Mouse (Mus musculus) neural tube, embryonic 14.5 days (tissue): Measurements from ENCODE around the gene Hnrnpdl. TPM values are rescaled to one million over a fixed set of nuclear protein-coding genes. Genes with fewer than 3 reads are reported as not detected.

Experiments
- ATAC-seq: fragments of 200-750 bp; cut with Nextera tagmentation; 2 replicates; pipeline ENCODE4 v1.8.0; 2017; ENCODE audit warnings: low read depth, mild to moderate bottlenecking, moderate TSS enrichment, moderate library complexity
- H3K27ac ChIP-seq: fragments of 300-500 bp; sonication (generic); 2 replicates; pipeline ENCODE4 v1.5.1; 2014; ENCODE audit warnings: low read depth, mild to moderate bottlenecking, control low read depth, low read length, moderate library complexity, mixed read lengths
- H3K27me3 ChIP-seq: fragments of 300-500 bp; sonication (generic); 2 replicates; pipeline ENCODE4 v1.6.1; 2014; ENCODE audit warnings: low read length; ENCODE audit not compliant: control insufficient read depth, insufficient read depth
- H3K36me3 ChIP-seq: fragments of 300-500 bp; sonication (generic); 2 replicates; pipeline ENCODE4 v1.6.1; 2014; ENCODE audit warnings: low read length, mixed read lengths; ENCODE audit not compliant: control insufficient read depth, insufficient read depth
- H3K4me1 ChIP-seq: fragments of 300-500 bp; sonication (generic); 2 replicates; pipeline ENCODE4 v1.6.1; 2014; ENCODE audit warnings: low read length; ENCODE audit not compliant: control insufficient read depth, insufficient read depth
- H3K4me2 ChIP-seq: fragments of 300-500 bp; sonication (generic); 2 replicates; pipeline ENCODE4 v1.6.1; 2014; ENCODE audit warnings: mild to moderate bottlenecking, low read depth, low read length, control low read depth
- H3K4me3 ChIP-seq: fragments of 300-500 bp; sonication (generic); 2 replicates; pipeline ENCODE4 v1.5.1; 2014; ENCODE audit warnings: low read depth, low read length, control low read depth, mixed read lengths
- H3K9ac ChIP-seq: fragments of 300-500 bp; sonication (generic); replicated peaks from 2 replicates; pipeline ENCODE4 v1.6.1; 2014; ENCODE audit warnings: low read depth, mild to moderate bottlenecking, control low read depth, low read length, mixed read lengths
- H3K9me3 ChIP-seq: fragments of 300-500 bp; sonication (generic); 2 replicates; pipeline ENCODE4 v1.6.1; 2016; ENCODE audit warnings: low read length; ENCODE audit not compliant: control insufficient read depth
- WGBS: fragments of 180-500 bp; shearing (Covaris S2); extraction: QIAGEN DNeasy Blood & Tissue Kit; methylation state at CpG from one replicate; pipeline ENCODE4 v1.1.7; 2014; 5-methylcytosine and 5-hydroxymethylcytosine counted together
- polyA plus RNA-seq: library from polyadenylated mRNA; unstranded; fragments of >200 nt; fragmentation: Nextera tagmentation; extraction: Ambion mirVana; gene quantifications from 2 replicates; pipeline ENCODE4 v1.2.1, GENCODE M21; 2014

The Hnrnpdl gene
- 208 and 236 TPM in 2 replicates for polyA plus RNA-seq

GRCm38 (mm10) chr5:100039602-100040142 lies at the start of gene Hnrnpdl, which contains the start of gene Enoph1:
Gene Hnrnpdl, minus strand, starts transcription at chr5:100039664.
Gene Enoph1, plus strand, starts transcription at chr5:100039985.
- Histone ChIP-seq H3K27me3 (no peaks in the 10 kb centered on the region), H3K4me2 (peak within 1 kb of the TSS; percentile 92), H3K27ac (peak within 1 kb of the TSS; percentile 97), H3K4me1 (peaks cover 30% of the 10 kb centered on the region), H3K9me3 (no peaks in the 10 kb centered on the region), H3K36me3 (peaks cover 10% of the 10 kb centered on the region), H3K9ac (peak within 1 kb of the TSS; percentile 88), H3K4me3 (peak within 1 kb of the TSS; percentile 72)
- WGBS = under 1% methylated on average over 50 of the region's 57 CpGs
- peak; percentile 86 for ATAC-seq

- Histone ChIP-seq H3K27ac (no peak overlapping the region; the same call in 1 of the 2 replicates), H3K9me3 (no peaks in the 10 kb centered on the region), H3K36me3 (no peaks in the 10 kb centered on the region), H3K9ac (no peak overlapping the region), H3K4me2 (no peak overlapping the region), H3K27me3 (no peaks in the 10 kb centered on the region), H3K4me1 (peaks cover 8% of the 10 kb centered on the region; the same call in 1 of the 2 replicates), H3K4me3 (no peak overlapping the region)
- ATAC-seq = no peak
- 46% methylated on average over 8 of the region's 8 CpGs for WGBS
Measured at GRCm38 (mm10) chr5:100085097-100085496, 45.6 kb upstream of the Hnrnpdl start.

GRCm38 (mm10) chr5:100083953-100084562 lies 44.6 kb upstream of the Hnrnpdl start:
- 53% methylated on average over 12 of the region's 12 CpGs for WGBS
- Histone ChIP-seq H3K4me1 (peaks cover 8% of the 10 kb centered on the region; the same call in 1 of the 2 replicates), H3K36me3 (no peaks in the 10 kb centered on the region), H3K9me3 (no peaks in the 10 kb centered on the region), H3K4me3 (no peak overlapping the region), H3K27ac (no peak overlapping the region), H3K27me3 (no peaks in the 10 kb centered on the region), H3K9ac (no peak overlapping the region), H3K4me2 (no peak overlapping the region)
- ATAC-seq = no peak

GRCm38 (mm10) chr5:100082006-100082405 lies 42.5 kb upstream of the Hnrnpdl start:
- WGBS = 91% methylated on average over 4 of the region's 4 CpGs
- Histone ChIP-seq H3K9ac (no peak overlapping the region), H3K4me1 (peaks cover 8% of the 10 kb centered on the region; the same call in 1 of the 2 replicates)

GRCm38 (mm10) chr5:100079931-100080275 lies 40.4 kb upstream of the Hnrnpdl start:
- H3K27ac ChIP-seq = no peak overlapping the region
- H3K9ac ChIP-seq = no peak overlapping the region
- ATAC-seq = 0 out of 2 replicates have a peak, but pooled peaks have one; percentile 36
- peaks cover under 1% of the 10 kb centered on the region; the same call in 1 of the 2 replicates for H3K4me1 ChIP-seq
- no peaks in the 10 kb centered on the region for H3K36me3 ChIP-seq
- no peak overlapping the region for H3K4me2 ChIP-seq
- H3K9me3 ChIP-seq = no peaks in the 10 kb centered on the region
- H3K27me3 ChIP-seq = no peaks in the 10 kb centered on the region
- no peak overlapping the region for H3K4me3 ChIP-seq
- 68% methylated on average over 8 of the region's 8 CpGs for WGBS

More at GRCm38 (mm10) chr5:100082006-100082405, 42.5 kb upstream of the Hnrnpdl start:
- Histone ChIP-seq H3K4me2 (no peak overlapping the region), H3K4me3 (no peak overlapping the region), H3K27ac (no peak overlapping the region), H3K27me3 (no peaks in the 10 kb centered on the region), H3K9me3 (no peaks in the 10 kb centered on the region), H3K36me3 (no peaks in the 10 kb centered on the region)
- ATAC-seq = no peak

- peak; percentile 42; the same call in 1 of the 2 replicates for ATAC-seq
- H3K36me3 ChIP-seq = no peaks in the 10 kb centered on the region
- H3K9me3 ChIP-seq = no peaks in the 10 kb centered on the region
- no peaks in the 10 kb centered on the region for H3K4me1 ChIP-seq
- H3K4me3 ChIP-seq = peak overlapping the region; percentile 9; the same call in 1 of the 2 replicates
- H3K9ac ChIP-seq = peak overlapping the region; percentile 21; the same call in 1 of the 2 replicates
- WGBS = 36% methylated on average over 36 of the region's 36 CpGs
- peak overlapping the region; percentile 32 for H3K4me2 ChIP-seq
- no peaks in the 10 kb centered on the region for H3K27me3 ChIP-seq
- H3K27ac ChIP-seq = no peak overlapping the region
Measured at GRCm38 (mm10) chr5:100079040-100079930, 39.8 kb upstream of the Hnrnpdl start.

- Histone ChIP-seq H3K27me3 (no peaks in the 10 kb centered on the region), H3K4me2 (no peak overlapping the region), H3K4me1 (no peaks in the 10 kb centered on the region), H3K36me3 (0 out of 2 replicates have a peak, but pooled peaks cover 3% of the 10 kb centered on the region), H3K9ac (no peak overlapping the region), H3K4me3 (no peak overlapping the region), H3K9me3 (no peaks in the 10 kb centered on the region), H3K27ac (no peak overlapping the region)
- no peak for ATAC-seq
- 64% methylated on average over 4 of the region's 4 CpGs for WGBS
Measured at GRCm38 (mm10) chr5:100074571-100074970, 35.1 kb upstream of the Hnrnpdl start.

- 56% methylated on average over 9 of the region's 9 CpGs for WGBS
- Histone ChIP-seq H3K36me3 (peaks cover 15% of the 10 kb centered on the region), H3K4me2 (no peak overlapping the region), H3K4me3 (no peak overlapping the region), H3K9ac (no peak overlapping the region), H3K9me3 (no peaks in the 10 kb centered on the region), H3K27me3 (no peaks in the 10 kb centered on the region), H3K27ac (no peak overlapping the region), H3K4me1 (no peaks in the 10 kb centered on the region)
- no peak for ATAC-seq
Measured at GRCm38 (mm10) chr5:100072557-100072956, 33.1 kb upstream of the Hnrnpdl start.
